Mouse (Mus musculus) heart, postnatal 0 days (tissue): ENCODE results near the gene Bend3. TPM values are rescaled to one million over a fixed set of nuclear protein-coding genes. Genes with fewer than 3 reads are reported as not detected.

Experiments used
- ATAC-seq: fragments of 200-750 bp; cut with Nextera tagmentation; 2 replicates; pipeline ENCODE4 v1.8.0; 2017; ENCODE audit warnings: low read depth, moderate number of reproducible peaks, moderate library complexity; ENCODE audit not compliant: insufficient read depth
- DNase-seq: peaks from one replicate; pipeline ENCODE4 v3.0.0-alpha.2; 2016; ENCODE audit warnings: low spot score
- H3K27ac ChIP-seq: fragments of 300-500 bp; sonication (generic); 2 replicates; pipeline ENCODE4 v1.5.1; 2014; ENCODE audit warnings: low read depth, mild to moderate bottlenecking
- H3K27me3 ChIP-seq: fragments of 300-500 bp; sonication (generic); 2 replicates; pipeline ENCODE4 v1.6.1; 2014; ENCODE audit warnings: low read length, mixed read lengths; ENCODE audit not compliant: control insufficient read depth, insufficient read depth
- H3K36me3 ChIP-seq: fragments of 300-500 bp; sonication (generic); replicated peaks from 2 replicates; pipeline ENCODE4 v1.6.1; 2014; ENCODE audit warnings: low read length, mixed read lengths; ENCODE audit not compliant: control insufficient read depth, insufficient read depth
- H3K4me1 ChIP-seq: fragments of 300-500 bp; sonication (generic); 2 replicates; pipeline ENCODE4 v1.6.1; 2014; ENCODE audit warnings: antibody characterized with exemption; ENCODE audit not compliant: control insufficient read depth, insufficient read depth
- H3K4me2 ChIP-seq: fragments of 300-500 bp; sonication (generic); 2 replicates; pipeline ENCODE4 v1.6.1; 2014; ENCODE audit warnings: low read depth, mild to moderate bottlenecking, low read length, moderate library complexity
- H3K4me3 ChIP-seq: fragments of 300-500 bp; sonication (generic); 2 replicates; pipeline ENCODE4 v1.5.1; 2014; ENCODE audit warnings: low read depth, low read length
- H3K9ac ChIP-seq: fragments of 300-500 bp; sonication (generic); replicated peaks from 2 replicates; pipeline ENCODE4 v1.6.1; 2014; ENCODE audit warnings: low read depth, low read length, mixed read lengths
- H3K9me3 ChIP-seq: fragments of 300-500 bp; sonication (generic); replicated peaks from 2 replicates; pipeline ENCODE4 v1.6.1; 2016; ENCODE audit warnings: low read length; ENCODE audit not compliant: control insufficient read depth
- CTCF ChIP-seq: IDR thresholded peaks from 2 replicates; pipeline ENCODE4 v1.5.1; 2016; ENCODE audit warnings: antibody characterized with exemption, control low read depth, low read depth
- EP300 ChIP-seq: IDR thresholded peaks from 2 replicates; pipeline ENCODE4 v1.6.1; 2016; ENCODE audit warnings: antibody characterized with exemption, low read depth
- WGBS: fragments of 180-500 bp; shearing (Covaris S2); extraction: QIAGEN DNeasy Blood & Tissue Kit; methylation state at CpG from one replicate; pipeline ENCODE4 v1.1.7; 2014; 5-methylcytosine and 5-hydroxymethylcytosine counted together
- polyA plus RNA-seq: library from polyadenylated mRNA; unstranded; fragments of >200 nt; fragmentation: Nextera tagmentation; extraction: Ambion mirVana; gene quantifications from 2 replicates; pipeline ENCODE4 v1.2.1, GENCODE M21; 2015
- total RNA-seq: library from RNA; depleted of rRNA; stranded (reverse); fragments of >200 nt; gene quantifications from 2 replicates; pipeline ENCODE4 v1.2.3, GENCODE M21; 2014; ENCODE audit warnings: low replicate concordance

Bend3 gene
- total and polyA plus RNA-seq, 2 experiments from 2014 or later = 1.1 to 12.6 TPM

DNA sequence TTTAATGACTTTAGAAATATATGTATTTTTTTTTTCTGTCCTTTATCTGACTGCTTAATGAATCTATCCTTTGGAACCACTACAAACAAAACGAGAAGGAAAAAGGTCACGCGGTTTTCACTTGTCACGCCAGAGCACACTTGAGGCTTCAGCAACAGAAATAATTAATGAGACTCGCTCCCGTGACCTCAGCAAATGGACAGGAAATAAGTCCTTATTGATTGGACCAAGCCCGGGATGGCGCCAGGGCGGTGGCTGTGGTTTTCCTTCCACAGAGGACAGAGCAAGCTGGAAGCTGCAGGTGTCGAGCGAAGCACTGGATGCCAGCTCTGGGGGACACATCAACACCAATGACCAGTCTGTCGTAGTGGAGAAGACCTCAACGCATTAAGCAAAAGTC, 38.6 kb upstream of the Bend3 start:
- Histone ChIP-seq H3K27me3 (no peaks in the 10 kb centered on the region), H3K27ac (no peak overlapping the region), H3K4me2 (no peak overlapping the region), H3K36me3 (no peaks in the 10 kb centered on the region), H3K4me3 (no peak overlapping the region), H3K9ac (no peak overlapping the region), H3K4me1 (peaks cover 4% of the 10 kb centered on the region; the same call in 1 of the 2 replicates), H3K9me3 (no peaks in the 10 kb centered on the region)
- no peak for TF ChIP-seq CTCF
- TF ChIP-seq EP300 = no peak
- no peak for DNase-seq
- WGBS = 72% methylated on average over 13 of the region's 13 CpGs
- no peak for ATAC-seq

GRCm38 (mm10) chr10:43440981-43441740, 37.5 kb upstream of the Bend3 start:
- no peak for ATAC-seq
- no peak for TF ChIP-seq CTCF
- TF ChIP-seq EP300 = no peak
- H3K4me2 ChIP-seq = no peak overlapping the region
- peaks cover 4% of the 10 kb centered on the region; the same call in 1 of the 2 replicates for H3K4me1 ChIP-seq
- H3K9ac ChIP-seq = no peak overlapping the region
- no peak overlapping the region for H3K4me3 ChIP-seq
- no peaks in the 10 kb centered on the region for H3K9me3 ChIP-seq
- no peak overlapping the region for H3K27ac ChIP-seq
- WGBS = 76% methylated on average over 15 of the region's 15 CpGs
- H3K27me3 ChIP-seq = no peaks in the 10 kb centered on the region
- H3K36me3 ChIP-seq = no peaks in the 10 kb centered on the region
- no peak for DNase-seq

DNA sequence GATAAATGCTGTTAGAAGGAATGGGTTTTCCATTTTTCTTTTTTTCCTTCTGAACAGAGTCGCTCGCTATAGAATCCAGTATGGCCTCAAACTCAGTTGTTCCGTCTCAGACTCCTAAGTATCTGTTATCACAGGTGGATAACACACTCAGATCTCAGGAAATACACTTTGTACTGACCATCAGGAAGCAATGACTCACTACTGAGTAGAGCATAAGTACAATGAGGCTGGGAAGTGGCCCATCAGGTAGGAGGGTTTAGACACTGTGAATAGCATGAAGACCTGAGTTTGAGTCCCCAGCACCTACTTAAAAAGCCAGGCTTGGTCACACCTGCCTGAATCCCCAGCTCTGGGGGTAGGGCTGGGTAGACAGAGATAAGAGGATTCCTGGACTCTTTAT, 30.0 kb upstream of the Bend3 start:
- Histone ChIP-seq H3K4me1 (no peaks in the 10 kb centered on the region; the same call in 1 of the 2 replicates), H3K27ac (no peak overlapping the region), H3K9ac (no peak overlapping the region), H3K36me3 (no peaks in the 10 kb centered on the region), H3K4me2 (no peak overlapping the region), H3K9me3 (no peaks in the 10 kb centered on the region), H3K27me3 (no peaks in the 10 kb centered on the region), H3K4me3 (no peak overlapping the region)
- no peak for TF ChIP-seq EP300
- no peak for TF ChIP-seq CTCF
- DNase-seq (no peak), ATAC-seq (no peak)
- 78% methylated on average over 3 of the region's 3 CpGs for WGBS

GRCm38 (mm10) chr10:43451848-43452662, 26.6 kb upstream of the Bend3 start:
- peak; percentile 83 for TF ChIP-seq CTCF
- TF ChIP-seq EP300 = no peak
- ATAC-seq = peak; percentile 81
- 21% methylated on average over 16 of the region's 16 CpGs for WGBS

GRCm38 (mm10) chr10:43452663-43452996, 26.0 kb upstream of the Bend3 start:
- Histone ChIP-seq H3K4me2 (peak overlapping the region; percentile 52), H3K4me3 (no peak overlapping the region; the same call in 1 of the 2 replicates), H3K27me3 (no peaks in the 10 kb centered on the region), H3K9ac (no peak overlapping the region), H3K9me3 (0 out of 2 replicates have a peak, but pooled peaks cover 3% of the 10 kb centered on the region), H3K36me3 (no peaks in the 10 kb centered on the region), H3K27ac (no peak overlapping the region), H3K4me1 (peaks cover 5% of the 10 kb centered on the region)
- TF ChIP-seq EP300 = no peak
- TF ChIP-seq CTCF = no peak
- 20% methylated on average over 5 of the region's 5 CpGs for WGBS
- no peak for ATAC-seq
- DNase-seq = no peak

More at GRCm38 (mm10) chr10:43451848-43452662, 26.6 kb upstream of the Bend3 start:
- peaks cover 5% of the 10 kb centered on the region for H3K4me1 ChIP-seq
- no peaks in the 10 kb centered on the region for H3K27me3 ChIP-seq
- H3K4me2 ChIP-seq = peak overlapping the region; percentile 52
- H3K36me3 ChIP-seq = no peaks in the 10 kb centered on the region
- no peak overlapping the region for H3K27ac ChIP-seq
- H3K9ac ChIP-seq = peak overlapping the region; percentile 25; the same call in 1 of the 2 replicates
- H3K4me3 ChIP-seq = peak overlapping the region; percentile 34
- peak; percentile 81 for DNase-seq
- no peaks in the 10 kb centered on the region for H3K9me3 ChIP-seq
